Mouse (Mus musculus): ENCODE measurements at regions not wholly inside any gene's neighbourhood (a gene's known extent, or its start where the extent isn't known, plus 50 kb on each side); places are given as distances from the start of the nearest gene placed in this dataset.

DNA sequence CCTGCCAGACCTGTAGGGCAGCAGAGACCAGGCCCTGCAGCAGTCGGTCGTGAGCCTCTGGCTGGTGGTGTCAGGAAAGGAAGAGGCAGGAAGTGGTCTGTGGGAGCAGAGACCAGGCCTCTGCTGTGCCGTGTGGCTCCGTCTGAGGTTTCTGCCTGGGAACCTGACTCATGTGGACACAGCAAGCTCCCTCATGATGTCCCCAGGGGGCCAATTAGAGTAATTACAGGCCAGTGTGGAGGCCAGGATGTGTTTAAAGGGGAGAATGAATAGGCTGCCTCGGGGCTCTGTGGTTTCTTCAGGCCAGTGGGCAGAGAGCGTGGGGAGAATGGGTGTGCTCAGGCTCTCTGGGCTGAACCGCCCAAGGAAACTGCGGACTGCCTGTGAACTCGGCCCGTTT, 222.3 kb downstream of the Uaca start:
- TF ChIP-seq CTCF (IDR thresholded peaks at IDR 0.05; ENCODE audit: low read depth, low read length) (no peak), GATA2 (IDR thresholded peaks at IDR 0.05; ENCODE audit: borderline replicate concordance, low read depth, low read length) (no peak), POLR2AphosphoS5 (IDR thresholded peaks at IDR 0.05; ENCODE audit: insufficient replicate concordance, low read depth, low read length) (no peak), TAL1 (conservative IDR thresholded peaks at IDR 0.05; ENCODE audit: low read depth, low read length) (no peak), GATA1 (IDR thresholded peaks at IDR 0.05; ENCODE audit: borderline replicate concordance, low read length) (no peak)
- ATAC-seq (ENCODE audit: extremely low read depth, insufficient number of reproducible peaks, low FRiP score, poor library complexity, severe bottlenecking) (no peak), DNase-seq (ENCODE audit: low spot score) (no peak)

GRCm38 (mm10) chr9:61019938-61020337, 225.6 kb downstream of the Uaca start:
- TF ChIP-seq CTCF (IDR thresholded peaks at IDR 0.05; ENCODE audit: low read depth, low read length), result no peak
- no peak for TF ChIP-seq POLR2AphosphoS5 (IDR thresholded peaks at IDR 0.05; ENCODE audit: insufficient replicate concordance, low read depth, low read length)
- no peak for TF ChIP-seq GATA2 (IDR thresholded peaks at IDR 0.05; ENCODE audit: borderline replicate concordance, low read depth, low read length)
- no peak for TF ChIP-seq GATA1 (IDR thresholded peaks at IDR 0.05; ENCODE audit: borderline replicate concordance, low read length)
- no peak for TF ChIP-seq TAL1 (conservative IDR thresholded peaks at IDR 0.05; ENCODE audit: low read depth, low read length)
- Histone ChIP-seq H3K4me1 (ENCODE audit: insufficient read depth, low read depth, low read length) (no peaks in the 10 kb centered on the region), H3K4me3 (ENCODE audit: low read depth, low read length) (no peak overlapping the region), H3K36me3 (replicated peaks) (no peaks in the 10 kb centered on the region), H3K27me3 (ENCODE audit: insufficient read depth, low read length) (peaks cover 3% of the 10 kb centered on the region; the same call in 1 of the 2 replicates), H3K9me3 (replicated peaks) (peaks cover 9% of the 10 kb centered on the region)
- DNase-seq (ENCODE audit: low spot score), result no peak
- no peak for ATAC-seq (ENCODE audit: extremely low read depth, insufficient number of reproducible peaks, low FRiP score, poor library complexity, severe bottlenecking)

More for the DNA sequence above, 222.3 kb downstream of the Uaca start:
- Histone ChIP-seq H3K27me3 (ENCODE audit: insufficient read depth, low read length) (peaks cover 3% of the 10 kb centered on the region; the same call in 1 of the 2 replicates), H3K4me1 (ENCODE audit: insufficient read depth, low read depth, low read length) (no peaks in the 10 kb centered on the region), H3K9me3 (replicated peaks) (peaks cover 9% of the 10 kb centered on the region), H3K36me3 (replicated peaks) (no peaks in the 10 kb centered on the region), H3K4me3 (ENCODE audit: low read depth, low read length) (no peak overlapping the region)

DNA sequence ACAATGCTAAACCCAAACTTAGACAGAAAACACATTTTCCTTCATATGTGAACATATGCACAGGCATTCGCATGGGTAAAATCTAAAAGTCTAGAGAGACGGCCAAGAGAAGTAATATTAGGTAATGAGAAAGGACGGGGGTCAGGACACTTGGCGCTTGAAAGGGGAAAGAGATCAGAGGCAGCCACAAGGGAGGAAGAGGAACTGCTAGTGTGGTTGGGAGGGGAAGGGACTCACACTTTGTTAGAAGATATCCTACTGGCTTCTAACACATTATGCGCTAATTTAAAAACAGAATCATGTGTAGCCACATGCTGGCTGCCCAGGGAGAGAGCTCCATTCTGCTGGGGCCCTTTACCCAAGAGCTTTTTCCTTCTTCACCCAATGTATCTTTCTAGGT, 227.5 kb downstream of the Uaca start:
- H3K27me3 ChIP-seq (ENCODE audit: insufficient read depth, low read length), result peaks cover 3% of the 10 kb centered on the region; the same call in 1 of the 2 replicates
- H3K4me1 ChIP-seq (ENCODE audit: insufficient read depth, low read depth, low read length), result no peaks in the 10 kb centered on the region
- H3K4me3 ChIP-seq (ENCODE audit: low read depth, low read length), result no peak overlapping the region
- no peaks in the 10 kb centered on the region for H3K36me3 ChIP-seq (replicated peaks)
- H3K9me3 ChIP-seq (replicated peaks), result peaks cover 9% of the 10 kb centered on the region
- DNase-seq (ENCODE audit: low spot score) (no peak), ATAC-seq (ENCODE audit: extremely low read depth, insufficient number of reproducible peaks, low FRiP score, poor library complexity, severe bottlenecking) (no peak)
- no peak for TF ChIP-seq TAL1 (conservative IDR thresholded peaks at IDR 0.05; ENCODE audit: low read depth, low read length)
- TF ChIP-seq CTCF (IDR thresholded peaks at IDR 0.05; ENCODE audit: low read depth, low read length), result no peak
- no peak for TF ChIP-seq GATA2 (IDR thresholded peaks at IDR 0.05; ENCODE audit: borderline replicate concordance, low read depth, low read length)
- TF ChIP-seq GATA1 (IDR thresholded peaks at IDR 0.05; ENCODE audit: borderline replicate concordance, low read length), result no peak
- TF ChIP-seq POLR2AphosphoS5 (IDR thresholded peaks at IDR 0.05; ENCODE audit: insufficient replicate concordance, low read depth, low read length), result no peak

- Histone ChIP-seq H3K4me3 (ENCODE audit: low read depth, low read length) (no peak overlapping the region), H3K36me3 (replicated peaks) (no peaks in the 10 kb centered on the region), H3K4me1 (ENCODE audit: insufficient read depth, low read depth, low read length) (no peaks in the 10 kb centered on the region), H3K9me3 (replicated peaks) (peaks cover 9% of the 10 kb centered on the region), H3K27me3 (ENCODE audit: insufficient read depth, low read length) (peaks cover 3% of the 10 kb centered on the region; the same call in 1 of the 2 replicates)
- ATAC-seq (ENCODE audit: extremely low read depth, insufficient number of reproducible peaks, low FRiP score, poor library complexity, severe bottlenecking) (no peak), DNase-seq (ENCODE audit: low spot score) (no peak)
- TF ChIP-seq TAL1 (conservative IDR thresholded peaks at IDR 0.05; ENCODE audit: low read depth, low read length), result no peak
- no peak for TF ChIP-seq GATA1 (IDR thresholded peaks at IDR 0.05; ENCODE audit: borderline replicate concordance, low read length)
- TF ChIP-seq GATA2 (IDR thresholded peaks at IDR 0.05; ENCODE audit: borderline replicate concordance, low read depth, low read length), result no peak
- no peak for TF ChIP-seq CTCF (IDR thresholded peaks at IDR 0.05; ENCODE audit: low read depth, low read length)
- TF ChIP-seq POLR2AphosphoS5 (IDR thresholded peaks at IDR 0.05; ENCODE audit: insufficient replicate concordance, low read depth, low read length), result no peak
Observed at GRCm38 (mm10) chr9:61022371-61023026, 228.2 kb downstream of the Uaca start.

- H3K9me3 ChIP-seq (replicated peaks), result peaks cover 8% of the 10 kb centered on the region
- no peaks in the 10 kb centered on the region for H3K36me3 ChIP-seq (replicated peaks)
- H3K4me1 ChIP-seq (ENCODE audit: insufficient read depth, low read depth, low read length), result no peaks in the 10 kb centered on the region
- H3K4me3 ChIP-seq (ENCODE audit: low read depth, low read length), result no peak overlapping the region
- ATAC-seq (ENCODE audit: extremely low read depth, insufficient number of reproducible peaks, low FRiP score, poor library complexity, severe bottlenecking) (no peak), DNase-seq (ENCODE audit: low spot score) (no peak)
- H3K27me3 ChIP-seq (ENCODE audit: insufficient read depth, low read length), result no peaks in the 10 kb centered on the region
- TF ChIP-seq GATA2 (IDR thresholded peaks at IDR 0.05; ENCODE audit: borderline replicate concordance, low read depth, low read length), result no peak
- no peak for TF ChIP-seq POLR2AphosphoS5 (IDR thresholded peaks at IDR 0.05; ENCODE audit: insufficient replicate concordance, low read depth, low read length)
- no peak for TF ChIP-seq TAL1 (conservative IDR thresholded peaks at IDR 0.05; ENCODE audit: low read depth, low read length)
- TF ChIP-seq GATA1 (IDR thresholded peaks at IDR 0.05; ENCODE audit: borderline replicate concordance, low read length), result no peak
- TF ChIP-seq CTCF (IDR thresholded peaks at IDR 0.05; ENCODE audit: low read depth, low read length), result no peak
Observed at GRCm38 (mm10) chr9:61025341-61025740, 231.0 kb downstream of the Uaca start.

DNA sequence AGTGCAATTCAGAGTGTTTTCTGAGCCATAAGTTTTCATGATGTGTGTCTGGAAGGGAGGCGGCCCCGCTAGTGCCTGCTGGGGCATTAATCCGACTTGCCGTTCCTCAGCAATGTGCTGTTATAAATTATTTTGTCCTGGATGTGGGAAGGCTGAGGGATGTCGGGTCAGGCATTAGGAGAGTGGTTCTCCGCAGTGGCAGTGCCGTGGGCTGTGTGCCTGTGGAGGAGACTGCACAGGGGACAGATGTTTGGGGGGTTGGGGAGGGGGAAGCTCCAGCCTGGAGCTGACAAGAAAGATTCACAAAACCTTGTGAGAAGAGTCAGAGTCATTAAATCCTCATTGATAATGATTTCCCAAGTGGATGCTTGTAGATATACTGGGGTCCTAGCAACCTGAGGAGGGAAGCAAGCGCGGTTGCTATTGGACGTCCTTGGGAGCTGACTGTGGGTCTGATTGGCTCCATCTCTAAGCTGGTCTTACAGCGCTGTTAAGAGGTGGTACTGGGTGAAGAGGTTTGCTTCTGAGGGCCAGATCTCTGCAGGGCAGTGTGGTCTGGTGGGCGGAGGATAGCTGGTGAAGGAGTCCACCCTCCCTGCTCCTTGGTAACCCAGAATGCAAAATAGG, 234.5 kb downstream of the Uaca start:
- H3K9me3 ChIP-seq (replicated peaks), result no peaks in the 10 kb centered on the region
- no peaks in the 10 kb centered on the region for H3K27me3 ChIP-seq (ENCODE audit: insufficient read depth, low read length)
- H3K36me3 ChIP-seq (replicated peaks), result no peaks in the 10 kb centered on the region
- ATAC-seq (ENCODE audit: extremely low read depth, insufficient number of reproducible peaks, low FRiP score, poor library complexity, severe bottlenecking) (no peak), DNase-seq (ENCODE audit: low spot score) (no peak)
- TF ChIP-seq GATA1 (IDR thresholded peaks at IDR 0.05; ENCODE audit: borderline replicate concordance, low read length), result no peak
- TF ChIP-seq POLR2AphosphoS5 (IDR thresholded peaks at IDR 0.05; ENCODE audit: insufficient replicate concordance, low read depth, low read length), result no peak
- TF ChIP-seq GATA2 (IDR thresholded peaks at IDR 0.05; ENCODE audit: borderline replicate concordance, low read depth, low read length), result no peak
- TF ChIP-seq CTCF (IDR thresholded peaks at IDR 0.05; ENCODE audit: low read depth, low read length), result no peak
- no peak for TF ChIP-seq TAL1 (conservative IDR thresholded peaks at IDR 0.05; ENCODE audit: low read depth, low read length)
- H3K4me3 ChIP-seq (ENCODE audit: low read depth, low read length), result no peak overlapping the region
- no peaks in the 10 kb centered on the region for H3K4me1 ChIP-seq (ENCODE audit: insufficient read depth, low read depth, low read length)
